Mouse (Mus musculus): Measurements from ENCODE around the gene Pdpk1. TPM values are rescaled to one million over a fixed set of nuclear protein-coding genes. Genes with fewer than 3 reads are reported as not detected.

Gene Pdpk1
- polyA plus RNA-seq, 1 experiment from 2014 or later, result 42.6 TPM

DNA sequence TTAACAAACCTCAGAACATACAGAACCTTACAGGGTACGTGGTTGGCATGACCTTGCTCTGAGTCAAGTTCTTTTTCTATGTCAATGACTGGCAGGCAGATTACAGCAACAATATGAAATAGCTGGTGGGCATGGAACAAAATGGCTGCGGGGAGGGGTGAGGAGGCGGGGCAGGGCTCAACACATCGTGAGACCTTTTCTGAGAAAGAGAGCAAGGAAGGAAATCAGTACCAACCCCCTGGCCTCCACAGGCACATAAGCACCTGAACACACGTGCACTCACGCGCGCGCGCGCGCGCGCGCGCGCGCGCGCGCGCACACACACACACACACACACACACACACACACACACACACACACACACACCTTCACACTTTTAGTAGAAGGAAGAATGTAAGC is 120.2 kb downstream of the Pdpk1 start:
- no peak for ATAC-seq
- 81% methylated on average over 12 of the region's 22 CpGs for WGBS

DNA sequence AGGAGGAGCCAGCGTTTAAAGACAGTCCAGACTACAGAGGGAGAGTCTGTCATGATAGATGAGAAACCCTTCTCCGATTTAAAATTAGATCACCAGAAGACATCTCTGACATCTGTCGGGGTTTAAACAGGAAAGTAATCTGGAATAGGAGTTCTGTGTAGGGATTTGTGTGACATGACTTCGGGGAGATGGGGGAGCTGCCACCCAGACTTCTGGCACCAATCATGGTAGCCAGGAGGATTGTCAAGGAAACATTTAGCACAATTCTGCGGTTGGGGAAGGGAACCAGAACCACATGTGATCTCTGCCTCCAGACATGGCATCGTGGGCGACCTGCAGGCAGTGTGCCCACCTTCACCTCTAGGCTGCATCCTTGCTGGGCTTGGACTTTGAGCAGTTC is 121.2 kb downstream of the Pdpk1 start:
- H3K27me3 ChIP-seq (replicated peaks; ENCODE audit: control insufficient read depth, insufficient read depth, low read length), result no peaks in the 10 kb centered on the region
- H3K36me3 ChIP-seq (ENCODE audit: control insufficient read depth, insufficient read depth, low read length), result no peaks in the 10 kb centered on the region
- ATAC-seq (no peak), DNase-seq (ENCODE audit: low spot score) (no peak)
- H3K4me2 ChIP-seq (ENCODE audit: low read length), result no peak overlapping the region
- no peaks in the 10 kb centered on the region for H3K4me1 ChIP-seq (ENCODE audit: control insufficient read depth, insufficient read depth, low read length)
- no peak overlapping the region for H3K4me3 ChIP-seq (ENCODE audit: low read depth, low read length)
- 87% methylated on average over 7 of the region's 7 CpGs for WGBS
- H3K27ac ChIP-seq (ENCODE audit: low read depth, low read length), result no peak overlapping the region
- no peaks in the 10 kb centered on the region for H3K9me3 ChIP-seq (replicated peaks; ENCODE audit: control insufficient read depth, low read length)
- no peak overlapping the region for H3K9ac ChIP-seq (ENCODE audit: low read length)

More for the DNA sequence above, 120.2 kb downstream of the Pdpk1 start:
- Histone ChIP-seq H3K4me3 (ENCODE audit: low read depth, low read length) (no peak overlapping the region), H3K36me3 (ENCODE audit: control insufficient read depth, insufficient read depth, low read length) (no peaks in the 10 kb centered on the region), H3K27ac (ENCODE audit: low read depth, low read length) (no peak overlapping the region), H3K4me2 (ENCODE audit: low read length) (no peak overlapping the region), H3K9me3 (replicated peaks; ENCODE audit: control insufficient read depth, low read length) (no peaks in the 10 kb centered on the region), H3K9ac (ENCODE audit: low read length) (no peak overlapping the region), H3K4me1 (ENCODE audit: control insufficient read depth, insufficient read depth, low read length) (no peaks in the 10 kb centered on the region), H3K27me3 (replicated peaks; ENCODE audit: control insufficient read depth, insufficient read depth, low read length) (no peaks in the 10 kb centered on the region)
- DNase-seq (ENCODE audit: low spot score), result no peak

Other genes starting within 250 kb of the Pdpk1 start
- gene Dcpp3, start 233.5 kb downstream of the Pdpk1 start, polyA plus RNA-seq (2014; fragmentation: Nextera tagmentation; extraction: Ambion mirVana), result not detected in 2 replicates
- gene Sbp, start 209.3 kb downstream of the Pdpk1 start, polyA plus RNA-seq (2014; fragmentation: Nextera tagmentation; extraction: Ambion mirVana), result not detected in 2 replicates
- gene Sbpl, start 195.7 kb downstream of the Pdpk1 start, polyA plus RNA-seq (2014; fragmentation: Nextera tagmentation; extraction: Ambion mirVana), result not detected in 2 replicates
- not detected in 2 replicates for gene Prss30, start 170.4 kb downstream of the Pdpk1 start, polyA plus RNA-seq (2014; fragmentation: Nextera tagmentation; extraction: Ambion mirVana)
- not detected in 2 replicates for gene Prss22, start 152.8 kb downstream of the Pdpk1 start, polyA plus RNA-seq (2014; fragmentation: Nextera tagmentation; extraction: Ambion mirVana)
- gene Prss27, start 112.8 kb downstream of the Pdpk1 start, polyA plus RNA-seq (2014; fragmentation: Nextera tagmentation; extraction: Ambion mirVana), result not detected in 2 replicates
- gene Kctd5, start 77.4 kb downstream of the Pdpk1 start, polyA plus RNA-seq (2014; fragmentation: Nextera tagmentation; extraction: Ambion mirVana), result 84.3 and 87.0 TPM in 2 replicates
- 28.4 and 29.6 TPM in 2 replicates for gene Amdhd2, start 12.8 kb upstream of the Pdpk1 start, polyA plus RNA-seq (2014; fragmentation: Nextera tagmentation; extraction: Ambion mirVana)
- gene Atp6v0c, start 18.8 kb upstream of the Pdpk1 start, polyA plus RNA-seq (2014; fragmentation: Nextera tagmentation; extraction: Ambion mirVana), result 1,021 and 1,033 TPM in 2 replicates
- gene Tbc1d24, start 54.6 kb upstream of the Pdpk1 start, polyA plus RNA-seq (2014; fragmentation: Nextera tagmentation; extraction: Ambion mirVana), result 10.5 and 15.0 TPM in 2 replicates
- gene Ntn3, start 58.6 kb upstream of the Pdpk1 start, polyA plus RNA-seq (2014; fragmentation: Nextera tagmentation; extraction: Ambion mirVana), result 2.6 and 3.0 TPM in 2 replicates
- 11.0 and 12.5 TPM in 2 replicates for gene Tedc2, start 69.9 kb upstream of the Pdpk1 start, polyA plus RNA-seq (2014; fragmentation: Nextera tagmentation; extraction: Ambion mirVana)
- 31.8 and 34.3 TPM in 2 replicates for gene Ccnf, start 100.6 kb upstream of the Pdpk1 start, polyA plus RNA-seq (2014; fragmentation: Nextera tagmentation; extraction: Ambion mirVana)
- 0.13 and 0.31 TPM in 2 replicates for gene Abca17, start 200.1 kb upstream of the Pdpk1 start, polyA plus RNA-seq (2014; fragmentation: Nextera tagmentation; extraction: Ambion mirVana)
- 14.5 and 21.3 TPM in 2 replicates for gene Abca3, start 201.0 kb upstream of the Pdpk1 start, polyA plus RNA-seq (2014; fragmentation: Nextera tagmentation; extraction: Ambion mirVana)

Measured in forebrain, embryonic 14.5 days (tissue).